Mouse (Mus musculus): Measurements from ENCODE around the gene Aff1. TPM values are rescaled to one million over a fixed set of nuclear protein-coding genes. Genes with fewer than 3 reads are reported as not detected.

The Aff1 gene
- polyA plus RNA-seq, 1 experiment, result 2.9 TPM

DNA sequence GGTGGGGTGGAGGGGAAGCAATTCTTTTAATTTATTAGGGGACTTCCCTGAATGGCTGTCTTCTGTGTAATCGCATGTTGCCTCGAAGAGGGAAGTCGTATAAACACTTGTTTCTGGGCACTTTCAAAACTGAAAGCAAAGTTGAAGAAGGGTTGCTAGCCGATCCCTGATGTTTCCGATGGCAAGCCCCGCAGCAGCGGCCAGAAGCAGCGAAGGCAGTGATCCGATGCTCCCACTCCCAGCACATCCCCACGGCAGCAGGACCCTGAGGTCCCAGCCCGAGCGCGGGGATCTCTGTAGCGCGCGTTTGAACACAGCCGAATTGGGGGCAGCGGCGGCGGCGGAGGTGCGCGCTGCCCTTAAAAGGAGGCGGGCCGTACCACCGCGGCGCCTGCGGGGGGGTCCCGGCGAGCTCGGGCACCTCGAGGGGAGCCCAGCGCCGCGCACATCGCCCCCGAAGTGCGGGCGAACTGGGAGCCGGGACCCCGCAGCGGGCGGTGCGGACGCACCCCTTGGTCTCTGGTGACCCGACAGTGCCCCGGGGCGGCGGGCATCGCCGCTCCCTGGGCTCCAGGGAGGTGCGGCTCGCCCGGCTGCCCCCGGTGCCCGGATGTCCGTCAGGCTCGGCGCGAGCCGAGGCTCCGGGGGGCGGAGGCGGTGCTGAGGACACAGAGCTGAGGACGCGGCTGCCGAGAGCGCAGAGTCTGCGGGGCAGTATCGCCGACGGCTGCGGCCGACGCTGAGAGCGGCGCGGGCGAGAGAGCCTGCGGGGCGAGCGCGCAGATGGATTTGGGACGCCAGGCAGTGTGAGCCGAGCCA, 61.5 kb downstream of the Aff1 start:
- DNase-seq (ENCODE audit: low read depth), result peak; percentile 91

DNA sequence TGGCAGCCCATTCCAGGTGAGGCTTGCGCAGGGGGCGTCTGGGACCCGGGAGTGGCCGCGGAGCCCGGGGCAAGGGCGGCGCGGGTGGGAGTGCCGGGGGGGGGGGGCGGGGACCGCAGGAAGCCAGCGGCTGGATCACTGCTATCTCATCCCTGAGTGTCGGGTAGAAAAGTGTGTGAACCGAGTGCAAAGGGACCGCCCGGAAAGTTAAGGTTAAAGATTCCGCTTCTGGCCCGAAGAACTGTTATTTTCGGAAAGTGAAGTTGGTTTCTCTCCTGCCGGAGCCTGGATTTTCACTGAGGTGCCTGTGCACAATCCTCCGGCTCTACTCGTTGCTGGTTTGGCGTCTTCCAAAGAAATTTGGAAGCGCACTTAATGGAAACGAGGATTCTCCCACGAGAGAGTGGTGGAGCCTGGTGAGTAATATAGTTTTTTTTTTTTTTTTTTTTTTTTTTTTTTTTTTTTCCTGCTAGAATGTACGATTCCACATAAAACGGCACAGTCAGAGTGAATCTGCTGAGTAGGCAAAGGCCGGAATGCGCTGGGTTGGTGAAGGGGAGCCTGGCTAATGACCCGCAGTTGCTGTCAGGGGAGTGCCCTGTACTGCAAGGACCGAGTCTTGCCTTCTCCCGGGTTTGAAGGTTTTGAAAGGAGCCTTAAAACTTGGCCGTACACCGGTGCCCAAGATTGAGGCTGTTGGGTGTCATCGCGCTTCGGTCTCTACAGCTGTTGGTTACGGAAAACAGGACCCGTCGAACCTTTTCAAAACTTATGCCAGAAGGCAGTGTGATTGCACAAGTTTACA, 62.4 kb downstream of the Aff1 start:
- TF ChIP-seq POLR2A (IDR thresholded peaks at IDR 0.05; ENCODE audit: borderline replicate concordance, extremely low read depth, insufficient read depth, insufficient read length, poor library complexity, severe bottlenecking), result no peak
- TF ChIP-seq CTCF (IDR thresholded peaks at IDR 0.05; ENCODE audit: borderline replicate concordance, extremely low read depth, insufficient read depth, insufficient read length), result no peak
- peak; percentile 60 for DNase-seq (ENCODE audit: low read depth)

More for the DNA sequence above, 61.5 kb downstream of the Aff1 start:
- TF ChIP-seq CTCF (IDR thresholded peaks at IDR 0.05; ENCODE audit: borderline replicate concordance, extremely low read depth, insufficient read depth, insufficient read length), result no peak
- peak; percentile 82 for TF ChIP-seq POLR2A (IDR thresholded peaks at IDR 0.05; ENCODE audit: borderline replicate concordance, extremely low read depth, insufficient read depth, insufficient read length, poor library complexity, severe bottlenecking)

DNA sequence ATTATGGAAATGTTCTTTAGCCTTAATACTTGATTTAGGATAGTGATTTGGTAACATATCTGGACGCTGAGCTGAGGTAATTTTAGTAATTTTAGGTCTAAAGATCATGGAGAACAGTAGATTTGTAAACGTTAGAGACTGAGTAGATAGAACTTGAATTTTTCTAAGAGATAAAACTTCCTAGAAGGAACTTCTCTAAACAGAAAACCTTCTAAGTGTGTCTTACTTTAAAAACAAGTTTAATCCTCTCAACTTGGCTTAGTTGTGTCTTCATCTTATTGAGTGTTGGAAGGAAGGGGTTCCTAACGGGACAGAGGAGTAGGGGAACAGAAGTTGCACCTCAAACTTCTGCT, 62.9 kb downstream of the Aff1 start:
- no peak for TF ChIP-seq POLR2A (IDR thresholded peaks at IDR 0.05; ENCODE audit: borderline replicate concordance, extremely low read depth, insufficient read depth, insufficient read length, poor library complexity, severe bottlenecking)
- no peak for TF ChIP-seq CTCF (IDR thresholded peaks at IDR 0.05; ENCODE audit: borderline replicate concordance, extremely low read depth, insufficient read depth, insufficient read length)
- DNase-seq (ENCODE audit: low read depth), result no peak

DNA sequence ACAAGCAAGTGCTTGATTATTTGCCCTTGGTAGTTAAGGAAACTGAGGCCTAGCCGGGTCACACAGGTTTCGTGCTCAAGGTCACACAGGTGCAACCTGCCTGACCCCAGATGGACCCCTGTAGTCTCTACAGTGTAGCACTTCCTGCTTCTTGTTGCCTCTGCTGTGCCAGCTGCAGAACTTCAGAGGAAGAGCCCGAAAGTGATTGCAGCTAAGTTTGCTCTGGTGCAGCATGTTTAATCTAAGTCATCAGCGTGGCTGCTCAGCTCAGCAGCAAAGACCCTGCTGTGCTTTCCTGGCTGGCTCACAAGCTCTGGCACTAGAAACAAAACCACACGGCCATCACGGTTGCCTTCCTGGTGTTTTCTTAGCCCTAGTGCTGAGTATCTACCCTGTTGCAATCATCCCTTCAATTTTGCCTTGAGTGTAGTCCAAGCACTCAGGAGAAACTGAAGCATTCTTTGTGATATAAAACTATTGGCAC, 64.1 kb downstream of the Aff1 start:
- DNase-seq (ENCODE audit: low read depth), result no peak

DNA sequence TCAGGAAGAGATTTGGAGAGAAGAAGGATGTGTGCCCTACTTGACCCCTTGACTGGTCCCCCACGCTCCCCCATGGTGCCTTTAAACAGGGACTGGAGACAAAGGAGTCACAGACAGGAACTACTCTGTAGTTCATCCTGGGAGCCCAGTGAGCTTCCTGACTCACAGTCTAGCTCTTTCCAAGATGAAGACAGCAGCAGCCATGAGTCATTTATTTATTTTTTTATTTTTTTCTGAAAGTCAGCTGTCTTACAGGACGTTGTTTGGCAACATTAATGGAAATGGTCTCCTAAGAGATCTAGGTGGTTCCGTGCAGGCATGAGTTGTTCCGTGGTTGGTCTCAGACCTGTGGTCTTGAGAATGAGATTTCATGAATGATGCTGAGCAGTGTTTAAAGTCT, 66.3 kb downstream of the Aff1 start:
- TF ChIP-seq POLR2A (IDR thresholded peaks at IDR 0.05; ENCODE audit: borderline replicate concordance, extremely low read depth, insufficient read depth, insufficient read length, poor library complexity, severe bottlenecking) (no peak), CTCF (IDR thresholded peaks at IDR 0.05; ENCODE audit: borderline replicate concordance, extremely low read depth, insufficient read depth, insufficient read length) (no peak)
- no peak for DNase-seq (ENCODE audit: low read depth)

More for the DNA sequence above, 64.1 kb downstream of the Aff1 start:
- TF ChIP-seq POLR2A (IDR thresholded peaks at IDR 0.05; ENCODE audit: borderline replicate concordance, extremely low read depth, insufficient read depth, insufficient read length, poor library complexity, severe bottlenecking) (no peak), CTCF (IDR thresholded peaks at IDR 0.05; ENCODE audit: borderline replicate concordance, extremely low read depth, insufficient read depth, insufficient read length) (no peak)

DNA sequence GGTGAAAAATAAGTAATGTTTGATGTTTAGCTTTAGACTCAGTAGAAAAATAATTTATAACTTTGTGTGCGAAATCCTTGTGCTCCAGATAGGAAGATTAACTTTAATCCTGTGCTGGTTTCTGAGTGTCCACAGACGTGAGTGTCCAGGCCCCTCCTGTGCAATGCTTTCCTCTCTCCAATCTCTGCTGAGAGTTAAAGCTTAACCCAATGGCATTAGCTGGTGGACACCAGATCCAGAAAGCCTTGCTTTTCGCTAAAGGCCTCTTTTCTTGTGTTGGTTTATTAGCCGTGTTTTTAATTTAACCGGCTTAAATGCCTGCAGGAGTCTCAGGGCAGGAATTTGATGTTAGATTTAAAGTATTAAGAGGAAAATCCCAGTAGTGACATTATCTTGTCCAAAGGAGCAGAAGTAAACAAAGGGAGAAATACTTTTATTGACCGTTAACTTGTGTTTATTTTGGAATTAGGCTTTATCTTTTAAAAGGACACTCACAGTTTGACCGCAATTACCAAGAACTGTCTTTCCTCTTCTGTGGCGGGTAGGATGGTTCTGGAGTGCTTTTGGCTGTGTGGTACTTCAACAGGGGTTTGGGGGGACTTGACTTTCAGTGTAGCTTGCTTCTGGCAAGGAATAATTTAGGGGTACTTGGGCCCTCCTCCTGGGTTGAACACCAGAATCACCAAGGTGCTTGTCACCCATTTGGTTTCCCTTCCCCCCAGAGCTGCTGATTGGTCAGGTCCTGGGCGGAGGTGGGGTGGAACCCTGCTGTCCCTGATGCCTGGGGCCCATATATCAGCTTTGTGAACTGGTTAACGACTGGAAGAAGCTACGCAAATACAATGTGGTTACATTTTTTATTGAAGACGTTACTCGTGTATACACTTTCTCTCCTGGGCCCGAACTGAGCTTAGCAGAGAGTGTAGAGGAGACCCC, 67.6 kb downstream of the Aff1 start:
- DNase-seq (ENCODE audit: low read depth), result no peak
- TF ChIP-seq POLR2A (IDR thresholded peaks at IDR 0.05; ENCODE audit: borderline replicate concordance, extremely low read depth, insufficient read depth, insufficient read length, poor library complexity, severe bottlenecking), result no peak
- no peak for TF ChIP-seq CTCF (IDR thresholded peaks at IDR 0.05; ENCODE audit: borderline replicate concordance, extremely low read depth, insufficient read depth, insufficient read length)

DNA sequence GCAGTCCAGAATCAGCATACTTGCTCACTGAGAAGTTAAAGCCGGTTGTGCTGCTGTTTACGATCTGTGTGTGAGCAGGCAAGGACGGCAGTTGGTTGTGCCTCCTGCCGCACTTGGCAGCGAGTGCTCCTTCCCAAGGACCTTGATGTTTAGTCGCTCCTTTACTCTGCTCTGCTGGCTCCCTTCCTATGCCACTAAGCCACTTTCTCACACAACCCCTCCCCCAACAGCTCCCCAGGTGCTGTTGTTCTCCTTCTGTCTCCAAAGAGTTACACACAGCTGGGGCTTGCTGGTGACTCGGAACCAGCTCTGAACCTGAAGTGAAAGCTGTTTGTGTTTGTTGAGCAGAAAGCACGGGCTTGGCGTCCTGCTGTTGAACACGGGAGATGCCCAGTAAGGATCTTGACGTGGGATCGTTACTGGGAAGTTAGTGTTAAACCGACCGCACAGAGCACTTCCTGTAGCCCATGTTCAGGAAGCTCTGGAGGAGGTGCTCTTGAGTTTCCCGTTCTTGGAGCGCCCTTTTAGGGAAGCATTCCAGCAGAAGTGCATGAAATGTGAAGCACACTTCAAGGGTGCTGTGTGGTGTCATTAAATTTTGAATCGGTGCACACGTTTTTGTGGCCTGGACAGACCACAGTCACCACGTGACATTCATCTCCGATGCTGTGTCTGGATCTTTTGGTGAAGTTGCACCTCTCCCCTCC, 68.4 kb downstream of the Aff1 start:
- peak; percentile 80 for DNase-seq (ENCODE audit: low read depth)
- no peak for TF ChIP-seq POLR2A (IDR thresholded peaks at IDR 0.05; ENCODE audit: borderline replicate concordance, extremely low read depth, insufficient read depth, insufficient read length, poor library complexity, severe bottlenecking)

DNA sequence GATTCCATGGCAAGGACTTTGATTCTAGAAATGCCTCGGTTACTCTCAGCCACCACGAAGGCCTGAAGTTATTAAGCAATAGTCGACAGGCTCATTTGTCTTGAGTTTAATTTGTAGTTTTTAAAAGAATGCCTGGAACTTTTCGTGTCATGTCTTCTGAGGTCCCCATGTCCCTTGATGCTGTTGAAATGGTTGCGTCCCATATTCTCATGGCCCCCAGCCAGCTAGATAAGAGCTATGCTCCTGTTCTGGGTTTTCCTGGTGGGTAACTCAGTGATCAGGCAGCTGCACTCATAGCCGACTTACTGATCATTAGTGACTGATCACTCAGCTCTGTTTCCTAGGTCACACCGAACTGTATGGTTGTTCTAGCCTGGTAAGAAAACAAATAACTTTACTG, 69.6 kb downstream of the Aff1 start:
- DNase-seq (ENCODE audit: low read depth), result no peak
- no peak for TF ChIP-seq CTCF (IDR thresholded peaks at IDR 0.05; ENCODE audit: borderline replicate concordance, extremely low read depth, insufficient read depth, insufficient read length)
- TF ChIP-seq POLR2A (IDR thresholded peaks at IDR 0.05; ENCODE audit: borderline replicate concordance, extremely low read depth, insufficient read depth, insufficient read length, poor library complexity, severe bottlenecking), result no peak

DNA sequence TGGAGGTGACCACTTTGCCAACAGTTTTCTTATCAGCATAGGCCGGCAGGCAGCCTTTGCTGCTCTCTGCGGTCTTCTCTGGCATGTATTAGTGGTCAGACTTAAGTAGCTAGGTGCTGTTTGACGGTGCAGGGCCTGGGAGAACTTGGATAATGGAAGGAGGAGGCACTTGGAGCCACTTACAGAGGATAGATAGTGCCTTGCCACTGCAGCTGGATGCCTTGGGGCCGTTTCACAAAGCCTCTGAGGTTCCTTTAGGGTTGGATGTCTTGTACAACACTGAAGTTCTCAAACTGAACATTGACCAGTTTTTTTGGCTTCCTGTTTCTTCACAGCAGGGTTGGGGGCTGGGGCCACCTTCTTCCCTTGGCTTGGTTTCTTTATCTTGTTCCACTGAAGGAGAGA, 70.7 kb downstream of the Aff1 start:
- TF ChIP-seq POLR2A (IDR thresholded peaks at IDR 0.05; ENCODE audit: borderline replicate concordance, extremely low read depth, insufficient read depth, insufficient read length, poor library complexity, severe bottlenecking), result no peak
- no peak for TF ChIP-seq CTCF (IDR thresholded peaks at IDR 0.05; ENCODE audit: borderline replicate concordance, extremely low read depth, insufficient read depth, insufficient read length)
- no peak for DNase-seq (ENCODE audit: low read depth)

DNA sequence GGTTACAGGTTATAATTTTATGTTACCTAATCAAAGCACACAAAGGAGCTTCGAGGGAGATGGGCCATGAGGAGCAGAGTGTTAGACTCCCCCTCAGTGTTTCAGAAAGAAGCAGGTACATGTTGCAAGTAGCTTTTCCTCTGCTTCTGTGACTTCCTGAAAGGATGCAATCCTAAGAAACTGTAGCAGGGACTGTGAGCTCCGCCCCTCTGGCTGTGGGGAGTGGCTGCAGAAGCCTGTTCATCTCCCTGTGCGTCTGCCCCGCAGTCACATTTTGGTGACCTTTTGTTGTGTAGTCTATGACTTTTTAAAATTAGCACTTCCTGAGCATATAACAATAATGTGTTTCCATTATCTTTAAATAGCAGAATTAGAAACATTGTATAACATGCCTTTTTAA, 73.2 kb downstream of the Aff1 start:
- TF ChIP-seq CTCF (IDR thresholded peaks at IDR 0.05; ENCODE audit: borderline replicate concordance, extremely low read depth, insufficient read depth, insufficient read length) (no peak), POLR2A (IDR thresholded peaks at IDR 0.05; ENCODE audit: borderline replicate concordance, extremely low read depth, insufficient read depth, insufficient read length, poor library complexity, severe bottlenecking) (no peak)

More for the DNA sequence above, 73.2 kb downstream of the Aff1 start:
- no peak for DNase-seq (ENCODE audit: low read depth)

Measured in brain, embryonic 14.5 days (tissue).